Mouse (Mus musculus) cerebellum, adult 8-10 months (tissue): ENCODE data around the gene Fam111a.
"Not testable (repeated sequence)": the region's sequence is repeated elsewhere in the genome, so short reads cannot be mapped to it uniquely, and the experiment has no call there.

ENCODE experiments used
- DNase-seq: peaks from one replicate; pipeline ENCODE4 v3.0.0; 2022

Gene Fam111a

DNA sequence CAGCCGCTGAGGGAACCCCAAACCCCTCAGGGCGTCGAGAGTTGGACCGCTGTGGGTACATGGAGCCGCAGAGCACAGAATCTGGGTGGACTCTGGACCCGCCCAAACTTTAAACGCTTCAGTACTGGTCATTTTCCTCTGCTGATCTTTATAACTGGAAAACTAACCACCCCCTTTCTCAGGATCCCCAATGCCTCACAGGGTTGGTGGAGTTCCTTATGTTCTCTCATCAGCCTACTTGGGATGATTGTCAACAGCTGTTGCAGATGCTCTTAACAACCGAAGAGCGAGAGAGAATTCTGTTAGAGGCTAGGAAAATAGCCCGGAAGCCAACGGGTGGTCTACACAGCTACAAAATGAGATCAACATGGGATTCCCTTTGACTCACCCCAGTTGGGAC lies at the start of gene Fam111a:
Fam111a (plus strand) TSS at position 301 of the 400 bp plus-strand sequence.
- not testable (repeated sequence) for DNase-seq

DNA sequence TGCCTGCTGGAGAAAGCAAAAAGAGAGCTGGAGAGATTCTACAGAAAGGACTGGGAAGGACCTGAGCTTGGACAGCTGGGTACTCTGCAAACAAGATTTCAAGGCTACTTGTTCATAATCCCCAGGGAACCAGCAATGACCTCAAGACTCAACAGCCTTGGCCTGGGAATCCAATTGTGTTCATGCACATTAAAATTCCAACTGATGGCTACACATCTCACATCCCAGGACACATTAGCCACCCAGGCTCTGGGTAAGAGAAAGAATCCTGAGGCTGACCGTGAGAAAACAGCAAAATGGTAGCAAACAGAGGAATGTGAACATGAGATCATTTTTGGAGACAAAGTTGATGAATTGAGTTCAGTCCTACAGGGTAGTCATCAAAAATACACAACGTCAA lies 49.3 kb upstream of the Fam111a start:
- DNase-seq, result no peak

DNA sequence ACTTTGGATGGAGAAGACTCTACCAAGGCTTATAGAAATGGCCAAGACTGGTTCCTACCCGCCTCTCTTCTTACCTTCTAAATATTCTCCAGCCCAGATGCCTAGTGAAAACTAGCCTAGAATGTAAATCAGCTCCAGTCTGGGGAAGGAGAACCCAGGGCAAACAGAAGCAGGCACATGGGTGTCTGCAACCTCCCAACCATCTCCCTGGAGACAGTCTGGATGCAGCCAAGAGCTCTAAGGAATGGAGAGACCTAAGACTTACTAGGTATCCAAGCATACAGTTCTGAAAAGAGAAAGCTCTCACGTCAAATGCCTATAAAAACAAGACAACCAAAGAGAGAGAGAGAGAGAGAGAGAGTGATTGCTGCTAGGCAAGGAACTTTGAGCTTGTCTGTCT lies 47.6 kb upstream of the Fam111a start:
- no peak for DNase-seq

- DNase-seq, result no peak
Observed at GRCm38 (mm10) chr19:12498321-12498720, 47.2 kb upstream of the Fam111a start.

- DNase-seq, result no peak
Observed at GRCm38 (mm10) chr19:12498941-12499340, 46.6 kb upstream of the Fam111a start.

- no peak for DNase-seq
Observed at GRCm38 (mm10) chr19:12499485-12499884, 46.1 kb upstream of the Fam111a start.

GRCm38 (mm10) chr19:12500124-12500523 lies 45.4 kb upstream of the Fam111a start:
- peak; percentile 44 for DNase-seq

GRCm38 (mm10) chr19:12500881-12501311 lies 44.6 kb upstream of the Fam111a start:
- DNase-seq, result peak; percentile 55

DNA sequence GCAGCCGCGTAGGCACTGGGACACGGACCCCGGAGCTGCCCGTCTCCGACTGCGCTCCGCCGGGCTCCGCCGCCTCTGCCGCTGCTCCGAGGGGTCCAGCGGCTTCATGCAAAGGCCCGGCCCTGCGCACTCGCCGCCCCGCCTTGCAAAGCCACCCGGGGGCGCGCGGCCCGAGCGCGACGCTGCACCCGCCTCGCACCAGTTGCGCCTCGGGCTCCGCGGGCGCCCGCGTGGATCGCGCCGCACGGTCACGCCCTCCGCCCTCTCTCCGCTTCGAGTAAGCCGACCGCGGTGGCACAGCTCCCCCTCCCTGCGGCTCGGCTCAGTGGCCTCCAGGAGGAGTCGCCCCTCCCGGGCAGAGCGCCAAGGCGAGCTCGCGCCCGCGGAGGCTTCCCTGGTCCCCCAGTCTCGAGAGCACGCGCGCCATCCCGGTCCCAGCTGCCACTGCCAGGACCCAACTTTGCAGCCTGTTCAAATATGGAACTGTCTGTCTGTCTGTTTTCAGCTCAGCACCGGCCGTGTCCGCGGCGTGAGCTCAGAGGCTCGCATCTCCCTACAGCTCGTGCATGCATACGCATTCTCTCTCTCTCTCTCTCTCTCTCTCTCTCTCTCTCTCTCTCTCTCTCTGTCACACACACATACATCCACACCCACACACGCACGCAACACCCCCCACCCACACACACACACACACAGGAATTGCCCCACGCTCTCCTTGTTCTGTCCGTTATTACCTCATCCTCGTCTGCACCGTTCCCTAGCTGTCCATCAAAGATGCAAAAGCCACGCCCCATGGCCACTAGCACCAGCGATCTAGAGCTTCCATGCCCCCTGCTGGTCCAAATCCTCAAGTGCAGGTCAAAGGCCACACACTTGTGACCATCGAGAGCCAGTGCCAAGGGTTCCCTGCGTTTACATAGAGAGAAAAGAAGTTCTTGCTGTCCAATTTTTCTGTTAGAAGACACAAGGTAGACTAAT lies 43.9 kb upstream of the Fam111a start, which contains the start of gene Dtx4:
Dtx4 (minus strand) TSS at position 85 of the 978 bp plus-strand sequence.
- DNase-seq, result peak; percentile 95

- no peak for DNase-seq
Observed at GRCm38 (mm10) chr19:12502756-12503155, 42.8 kb upstream of the Fam111a start.

GRCm38 (mm10) chr19:12514621-12515020 lies 30.9 kb upstream of the Fam111a start:
- no peak for DNase-seq

DNA sequence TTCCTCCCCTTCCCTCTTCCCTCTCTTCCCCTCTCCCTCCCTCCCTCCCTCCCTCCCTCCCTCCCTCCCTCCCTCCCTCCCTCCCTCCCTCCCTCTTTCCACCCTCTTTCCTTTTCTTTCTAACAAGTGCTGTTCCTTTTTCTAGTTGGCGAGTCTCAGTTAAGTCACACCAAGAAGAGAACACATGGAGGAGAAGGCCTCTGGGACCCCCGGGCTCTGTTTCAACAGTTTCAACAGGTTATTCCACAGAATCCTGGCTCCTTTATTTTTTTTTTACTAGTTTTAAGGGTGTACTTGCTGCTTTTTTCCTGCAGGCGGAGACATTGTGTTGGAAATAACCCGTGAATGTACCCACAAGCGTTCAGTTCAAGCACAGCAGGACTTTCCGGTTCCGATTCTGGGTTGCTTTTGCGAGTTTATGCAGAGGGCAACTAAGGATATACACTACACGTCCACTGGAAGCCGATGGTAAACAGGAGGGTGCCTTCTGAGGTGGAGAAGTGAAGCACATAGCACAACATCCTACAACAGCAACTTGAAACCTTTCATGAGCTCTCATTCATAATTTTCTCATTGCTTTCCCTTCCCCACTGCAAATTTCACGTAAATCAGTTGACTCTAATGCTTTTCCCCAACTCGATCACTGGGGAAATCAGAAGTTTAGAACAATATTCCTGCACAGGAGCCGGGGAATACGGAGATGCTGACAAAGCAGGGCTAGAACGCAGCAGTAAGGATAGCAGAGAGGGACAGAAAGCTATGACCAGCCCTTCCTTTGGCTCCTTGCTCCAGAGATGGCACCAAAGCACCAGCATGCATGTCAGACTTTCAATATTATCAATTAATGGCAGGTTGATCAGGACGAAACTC lies 27.6 kb upstream of the Fam111a start:
- DNase-seq, result peak; percentile 46

GRCm38 (mm10) chr19:12518541-12518890 lies 27.0 kb upstream of the Fam111a start:
- DNase-seq, result no peak

GRCm38 (mm10) chr19:12523377-12523776 lies 22.2 kb upstream of the Fam111a start:
- no peak for DNase-seq

- no peak for DNase-seq
Observed at GRCm38 (mm10) chr19:12537168-12537567, 8.4 kb upstream of the Fam111a start.

DNA sequence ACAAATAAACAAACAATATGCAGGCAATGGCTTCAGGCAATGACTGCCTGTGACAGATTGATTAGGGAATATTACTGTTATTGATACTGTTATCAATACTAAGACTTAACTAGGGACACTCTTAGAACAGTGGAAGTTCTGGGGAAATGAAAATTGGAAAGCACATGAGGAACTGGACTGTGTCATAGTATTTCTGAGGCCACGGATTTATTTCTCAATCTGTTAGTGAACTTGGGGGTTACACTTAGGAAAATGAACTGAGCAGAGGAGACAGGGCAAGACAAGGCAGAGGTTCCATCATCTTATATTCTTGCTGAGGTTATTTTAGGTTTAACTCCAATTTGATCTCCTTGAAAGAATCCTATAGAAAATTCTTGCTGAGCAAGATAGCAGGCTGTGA lies 5.6 kb upstream of the Fam111a start:
- DNase-seq, result no peak

DNA sequence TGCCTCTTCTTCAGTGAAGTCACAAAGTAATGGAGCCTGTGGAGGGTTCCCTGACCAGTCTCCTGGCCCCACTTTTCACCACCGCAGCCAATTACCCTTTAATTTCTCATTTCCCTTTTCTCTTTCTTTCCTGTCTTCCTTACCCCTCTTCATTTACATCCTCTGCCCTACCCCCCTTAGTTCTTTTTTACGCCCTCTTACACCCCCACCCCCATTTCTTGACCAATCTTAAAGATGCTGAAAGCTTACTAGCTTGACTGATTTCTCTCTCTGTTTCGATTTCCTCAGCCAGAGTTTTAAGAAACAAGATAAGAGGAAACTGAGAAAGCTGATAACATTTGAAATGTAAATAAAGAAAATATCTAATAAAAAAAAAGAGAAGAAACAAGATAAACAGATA lies 4.8 kb upstream of the Fam111a start:
- DNase-seq, result no peak

- no peak for DNase-seq
Observed at GRCm38 (mm10) chr19:12541644-12542043, 3.9 kb upstream of the Fam111a start.

DNA sequence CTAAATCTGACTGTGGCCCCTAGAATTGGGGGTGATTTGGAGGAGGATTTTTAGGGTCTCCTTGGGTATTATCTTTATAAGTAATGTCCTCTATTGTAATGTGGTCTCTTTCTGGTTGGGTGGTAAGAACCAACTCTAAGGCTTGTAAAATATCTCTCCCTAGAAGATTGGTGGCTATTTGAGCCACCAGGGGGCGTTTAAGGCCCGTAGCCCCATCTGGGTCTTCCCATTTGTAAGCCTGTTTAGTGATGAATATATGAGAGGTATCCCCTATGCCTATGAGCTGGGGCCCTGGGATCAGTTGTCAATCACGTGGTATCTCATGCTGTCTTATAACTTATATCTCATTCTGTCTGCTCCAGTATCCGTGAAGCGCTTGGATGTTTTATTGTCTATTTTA lies 3.6 kb downstream of the Fam111a start:
- no peak for DNase-seq

- no peak for DNase-seq
Observed at GRCm38 (mm10) chr19:12550005-12550942, 4.7 kb downstream of the Fam111a start.

DNA sequence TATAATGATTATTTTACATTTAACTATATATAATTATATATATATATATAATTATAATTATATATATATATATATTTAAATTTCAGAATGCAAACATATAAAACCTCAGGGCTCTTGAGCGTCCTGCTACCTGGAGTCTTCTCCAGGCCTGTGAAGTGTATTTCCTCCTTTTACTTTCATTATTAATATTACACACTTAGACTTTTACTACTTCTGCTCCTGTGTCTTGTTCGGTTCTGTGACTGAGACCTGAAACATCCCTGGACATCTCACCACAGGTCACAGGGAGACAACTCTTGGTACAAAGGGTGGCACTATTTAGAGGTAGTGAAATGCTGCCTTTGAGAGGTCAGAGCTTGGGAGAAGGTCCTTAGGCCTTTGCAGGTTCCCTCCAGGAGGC lies 10.8 kb downstream of the Fam111a start:
- no peak for DNase-seq

DNA sequence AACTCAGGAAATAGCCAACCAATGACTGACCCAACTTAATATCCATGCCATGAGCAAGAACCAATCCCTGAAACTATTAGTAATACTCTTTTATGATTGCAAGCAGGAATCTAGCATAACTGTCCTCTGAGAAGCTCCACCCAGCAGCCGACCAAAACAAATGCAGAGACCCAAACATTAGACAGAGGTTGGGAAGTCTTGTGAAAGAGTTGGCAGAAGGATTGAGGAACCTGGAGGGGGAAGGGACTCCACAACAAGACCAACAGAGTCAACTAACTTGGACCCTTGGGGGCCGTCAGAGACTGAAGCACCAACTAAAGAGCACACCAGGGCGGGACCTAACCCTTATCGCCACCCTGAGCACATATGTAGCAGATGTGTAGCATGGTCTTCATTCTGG lies 12.7 kb downstream of the Fam111a start:
- no peak for DNase-seq
